Mouse (Mus musculus): Measurements from ENCODE around the gene Olfr73. TPM values are rescaled to one million over a fixed set of nuclear protein-coding genes. Genes with fewer than 3 reads are reported as not detected.
"Not testable (repeated sequence)": the region's sequence is repeated elsewhere in the genome, so short reads cannot be mapped to it uniquely, and the experiment has no call there.

Gene Olfr73
- polyA plus RNA-seq (2011; ENCODE audit: insufficient read length, low read depth, missing spikeins), result not detected in 2 replicates

DNA sequence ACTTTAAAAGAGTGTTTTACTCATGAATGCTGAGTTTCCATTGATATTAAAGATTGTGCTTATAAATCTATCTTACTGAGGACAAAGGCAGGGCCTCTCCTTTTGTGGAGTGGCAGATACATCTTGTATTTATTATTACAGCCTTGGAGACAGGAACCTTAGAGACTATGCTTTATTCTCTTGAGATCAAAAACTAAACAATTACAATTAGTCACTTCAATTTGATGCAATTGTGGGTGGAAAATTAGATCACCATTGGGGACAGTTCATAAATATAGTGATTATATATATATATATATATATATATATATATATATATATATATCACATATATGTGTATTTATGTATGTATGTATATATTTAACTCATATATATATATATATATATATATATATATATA, at the start of gene Olfr73:
Gene Olfr73 (minus strand): TSS at position 101 of the 400 bp plus-strand sequence.
- TF ChIP-seq CTCF (IDR thresholded peaks at IDR 0.05; ENCODE audit: borderline replicate concordance, insufficient read depth, low read length), result no peak
- no peak for TF ChIP-seq POLR2A (IDR thresholded peaks at IDR 0.05; ENCODE audit: low read depth, low read length)
- Histone ChIP-seq H3K4me3 (ENCODE audit: insufficient read depth, low read length) (no peak within 1 kb of the TSS), H3K4me1 (ENCODE audit: control insufficient read depth, insufficient read depth, low read length) (no peaks in the 10 kb centered on the region), H3K27ac (ENCODE audit: insufficient read depth, low read length) (no peak within 1 kb of the TSS)

DNA sequence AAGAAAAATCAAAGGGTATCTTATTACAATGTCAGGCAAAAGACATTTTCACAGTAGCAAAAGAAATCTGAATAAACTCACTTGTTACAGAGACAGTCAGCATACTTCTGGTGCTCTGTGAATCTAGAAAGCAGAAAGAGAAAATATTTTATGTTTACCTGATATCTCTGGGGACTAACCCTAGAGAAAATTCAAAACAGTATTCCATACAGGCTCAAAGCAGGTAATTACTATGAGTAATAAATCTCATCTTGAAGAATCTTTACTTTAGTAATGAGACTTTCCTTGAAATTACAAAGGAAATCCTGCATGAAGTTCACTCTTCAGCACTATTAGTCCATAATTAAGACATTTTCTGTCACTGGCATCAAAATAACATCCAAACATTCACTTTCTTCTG, 34.2 kb upstream of the Olfr73 start, which contains the start of gene Olfr1163:
Gene Olfr1163 (minus strand): TSS at position 101 of the 400 bp plus-strand sequence.
- H3K4me1 ChIP-seq (ENCODE audit: control insufficient read depth, insufficient read depth, low read length), result no peaks in the 10 kb centered on the region
- H3K4me3 ChIP-seq (ENCODE audit: insufficient read depth, low read length), result no peak within 1 kb of the TSS
- TF ChIP-seq POLR2A (IDR thresholded peaks at IDR 0.05; ENCODE audit: low read depth, low read length) (no peak), CTCF (IDR thresholded peaks at IDR 0.05; ENCODE audit: borderline replicate concordance, insufficient read depth, low read length) (no peak)
- H3K27ac ChIP-seq (ENCODE audit: insufficient read depth, low read length), result no peak within 1 kb of the TSS

- TF ChIP-seq POLR2A (IDR thresholded peaks at IDR 0.05; ENCODE audit: low read depth, low read length), result no peak
- TF ChIP-seq CTCF (IDR thresholded peaks at IDR 0.05; ENCODE audit: borderline replicate concordance, insufficient read depth, low read length), result no peak
- Histone ChIP-seq H3K4me3 (ENCODE audit: insufficient read depth, low read length) (no peak overlapping the region), H3K4me1 (ENCODE audit: control insufficient read depth, insufficient read depth, low read length) (no peaks in the 10 kb centered on the region), H3K27ac (ENCODE audit: insufficient read depth, low read length) (no peak overlapping the region)
Observed at GRCm38 (mm10) chr2:88063587-88063986, 26.1 kb upstream of the Olfr73 start.

DNA sequence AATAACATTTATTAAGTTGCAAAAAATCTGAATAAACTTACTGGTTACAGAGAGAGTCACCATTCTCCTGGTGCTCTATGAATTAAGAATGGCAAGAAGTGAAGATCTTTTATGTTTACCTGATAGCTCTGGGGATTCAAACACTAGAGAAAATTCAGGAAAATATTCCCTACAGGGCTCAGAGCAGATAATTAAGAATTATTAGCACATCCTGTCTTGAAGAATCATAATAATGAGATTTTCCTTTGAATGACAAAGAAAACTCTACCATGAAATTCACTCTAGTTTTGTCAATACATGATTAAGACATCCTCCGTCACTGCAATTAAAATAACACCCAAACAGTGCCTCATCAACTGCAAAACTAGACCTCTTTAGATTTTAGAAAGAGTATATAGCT, 13.5 kb upstream of the Olfr73 start, which contains the start of gene Olfr1162:
Gene Olfr1162 (minus strand): TSS at position 101 of the 400 bp plus-strand sequence.
- Histone ChIP-seq H3K27ac (ENCODE audit: insufficient read depth, low read length) (no peak within 1 kb of the TSS), H3K4me1 (ENCODE audit: control insufficient read depth, insufficient read depth, low read length) (no peaks in the 10 kb centered on the region), H3K4me3 (ENCODE audit: insufficient read depth, low read length) (no peak within 1 kb of the TSS)
- TF ChIP-seq CTCF (IDR thresholded peaks at IDR 0.05; ENCODE audit: borderline replicate concordance, insufficient read depth, low read length) (no peak), POLR2A (IDR thresholded peaks at IDR 0.05; ENCODE audit: low read depth, low read length) (no peak)

DNA sequence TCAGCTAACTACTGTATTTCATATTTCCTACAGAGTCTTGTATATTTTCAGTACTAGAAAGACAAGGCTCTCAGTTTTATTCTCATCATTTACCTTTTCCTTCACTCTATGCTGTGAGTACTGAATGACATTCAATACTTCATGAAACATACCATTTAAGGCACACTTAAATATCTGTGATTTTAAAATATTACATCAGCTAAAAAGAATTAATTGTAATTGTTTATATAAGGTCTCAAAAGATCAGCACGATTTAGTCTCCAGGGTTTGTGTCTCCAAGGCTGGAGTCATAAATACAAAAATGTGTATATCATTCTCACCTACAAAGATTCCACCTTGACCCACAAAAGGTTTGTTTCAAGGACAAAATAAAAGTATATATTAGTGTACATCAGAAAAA, 15.0 kb downstream of the Olfr73 start, which contains the start of gene Olfr1161:
Gene Olfr1161 (plus strand): TSS at position 301 of the 400 bp plus-strand sequence.
- H3K27ac ChIP-seq (ENCODE audit: insufficient read depth, low read length); H3K4me3 ChIP-seq (ENCODE audit: insufficient read depth, low read length); H3K4me1 ChIP-seq (ENCODE audit: control insufficient read depth, insufficient read depth, low read length): not testable (repeated sequence)

GRCm38 (mm10) chr2:88007515-88008318, 29.8 kb downstream of the Olfr73 start, which contains the start of gene Olfr1160:
Gene Olfr1160, minus strand, starts transcription at chr2:88008268.
- Histone ChIP-seq H3K4me3 (ENCODE audit: insufficient read depth, low read length) (no peak within 1 kb of the TSS), H3K4me1 (ENCODE audit: control insufficient read depth, insufficient read depth, low read length) (no peaks in the 10 kb centered on the region), H3K27ac (ENCODE audit: insufficient read depth, low read length) (no peak within 1 kb of the TSS)
- no peak for TF ChIP-seq CTCF (IDR thresholded peaks at IDR 0.05; ENCODE audit: borderline replicate concordance, insufficient read depth, low read length)
- TF ChIP-seq POLR2A (IDR thresholded peaks at IDR 0.05; ENCODE audit: low read depth, low read length), result no peak

GRCm38 (mm10) chr2:87989813-87990212, 47.7 kb downstream of the Olfr73 start, which contains the start of gene Olfr1158:
Gene Olfr1158, plus strand, starts transcription at chr2:87990113.
- H3K4me3 ChIP-seq (ENCODE audit: insufficient read depth, low read length), result no peak within 1 kb of the TSS
- H3K4me1 ChIP-seq (ENCODE audit: control insufficient read depth, insufficient read depth, low read length), result no peaks in the 10 kb centered on the region
- TF ChIP-seq POLR2A (IDR thresholded peaks at IDR 0.05; ENCODE audit: low read depth, low read length), result no peak
- TF ChIP-seq CTCF (IDR thresholded peaks at IDR 0.05; ENCODE audit: borderline replicate concordance, insufficient read depth, low read length), result no peak
- H3K27ac ChIP-seq (ENCODE audit: insufficient read depth, low read length), result no peak within 1 kb of the TSS

Other genes starting within 250 kb of the Olfr73 start
- not detected in 2 replicates for gene Olfr1143, start 237.1 kb downstream of the Olfr73 start, polyA plus RNA-seq (2011; ENCODE audit: insufficient read length, low read depth, missing spikeins)
- not detected in 2 replicates for gene Olfr1145, start 227.9 kb downstream of the Olfr73 start, polyA plus RNA-seq (2011; ENCODE audit: insufficient read length, low read depth, missing spikeins)
- gene Olfr1148, start 207.2 kb downstream of the Olfr73 start, polyA plus RNA-seq (2011; ENCODE audit: insufficient read length, low read depth, missing spikeins), result not detected in 2 replicates
- gene Olfr1150-ps1, start 193.7 kb downstream of the Olfr73 start, polyA plus RNA-seq (2011; ENCODE audit: insufficient read length, low read depth, missing spikeins), result not detected in 2 replicates
- not detected in 2 replicates for gene Olfr1151, start 181.8 kb downstream of the Olfr73 start, polyA plus RNA-seq (2011; ENCODE audit: insufficient read length, low read depth, missing spikeins)
- 0.09 TPM in 1 of 2 replicates, not detected in the other for gene Olfr1152, start 171.2 kb downstream of the Olfr73 start, polyA plus RNA-seq (2011; ENCODE audit: insufficient read length, low read depth, missing spikeins)
- not detected in 2 replicates for gene Olfr1153, start 142.7 kb downstream of the Olfr73 start, polyA plus RNA-seq (2011; ENCODE audit: insufficient read length, low read depth, missing spikeins)
- not detected in 2 replicates for gene Olfr1154, start 132.5 kb downstream of the Olfr73 start, polyA plus RNA-seq (2011; ENCODE audit: insufficient read length, low read depth, missing spikeins)
- gene Olfr1155, start 92.6 kb downstream of the Olfr73 start, polyA plus RNA-seq (2011; ENCODE audit: insufficient read length, low read depth, missing spikeins), result not detected in 2 replicates
- gene Olfr1156, start 84.6 kb downstream of the Olfr73 start, polyA plus RNA-seq (2011; ENCODE audit: insufficient read length, low read depth, missing spikeins), result not detected in 2 replicates
- gene Olfr1157, start 69.4 kb downstream of the Olfr73 start, polyA plus RNA-seq (2011; ENCODE audit: insufficient read length, low read depth, missing spikeins), result not detected in 2 replicates
- not detected in 2 replicates for gene Olfr74, start 63.0 kb downstream of the Olfr73 start, polyA plus RNA-seq (2011; ENCODE audit: insufficient read length, low read depth, missing spikeins)
- gene Olfr1158, start 47.6 kb downstream of the Olfr73 start, polyA plus RNA-seq (2011; ENCODE audit: insufficient read length, low read depth, missing spikeins), result not detected in 2 replicates
- gene Olfr1160, start 29.4 kb downstream of the Olfr73 start, polyA plus RNA-seq (2011; ENCODE audit: insufficient read length, low read depth, missing spikeins), result not detected in 2 replicates
- gene Olfr1161, start 14.9 kb downstream of the Olfr73 start, polyA plus RNA-seq (2011; ENCODE audit: insufficient read length, low read depth, missing spikeins), result not detected in 2 replicates
- not detected in 2 replicates for gene Olfr1162, start 13.4 kb upstream of the Olfr73 start, polyA plus RNA-seq (2011; ENCODE audit: insufficient read length, low read depth, missing spikeins)
- gene Olfr1163, start 34.1 kb upstream of the Olfr73 start, polyA plus RNA-seq (2011; ENCODE audit: insufficient read length, low read depth, missing spikeins), result not detected in 2 replicates
- not detected in 2 replicates for gene Olfr1164, start 56.3 kb upstream of the Olfr73 start, polyA plus RNA-seq (2011; ENCODE audit: insufficient read length, low read depth, missing spikeins)
- gene Olfr1166, start 90.6 kb upstream of the Olfr73 start, polyA plus RNA-seq (2011; ENCODE audit: insufficient read length, low read depth, missing spikeins), result not detected in 2 replicates
- gene Olfr1167, start 117.5 kb upstream of the Olfr73 start, polyA plus RNA-seq (2011; ENCODE audit: insufficient read length, low read depth, missing spikeins), result not detected in 2 replicates
- gene Olfr1168, start 144.2 kb upstream of the Olfr73 start, polyA plus RNA-seq (2011; ENCODE audit: insufficient read length, low read depth, missing spikeins), result not detected in 2 replicates
- not detected in 2 replicates for gene Olfr1170, start 190.6 kb upstream of the Olfr73 start, polyA plus RNA-seq (2011; ENCODE audit: insufficient read length, low read depth, missing spikeins)
- gene Olfr1173, start 242.2 kb upstream of the Olfr73 start, polyA plus RNA-seq (2011; ENCODE audit: insufficient read length, low read depth, missing spikeins), result not detected in 2 replicates

Data from embryonic fibroblast, embryonic 13.5 days (primary cell).